Mouse (Mus musculus) activated CD4-positive, CD25-positive, alpha-beta regulatory T cell, adult 4 months (primary cell): ENCODE data around the gene Il18. TPM values are rescaled to one million over a fixed set of nuclear protein-coding genes. Genes with fewer than 3 reads are reported as not detected.
"Not testable (repeated sequence)": the region's sequence is repeated elsewhere in the genome, so short reads cannot be mapped to it uniquely, and the experiment has no call there.

Experiments used
- ATAC-seq: one replicate; pipeline ENCODE4 v1.8.0; 2017
- polyA plus RNA-seq, 2 experiments: library from polyadenylated mRNA; unstranded; fragments of 100-300 nt; shearing (Covaris generic); gene quantifications; one replicate each; pipeline ENCODE4 v1.2.1; 2017

Gene Il18
- polyA plus RNA-seq, 2 experiments from 2014 or later: 3.4 to 3.9 TPM

GRCm38 (mm10) chr9:50604338-50604737 lies 49.7 kb downstream of the Il18 start:
- ATAC-seq: peak; percentile 7

- ATAC-seq: no peak
These were observed 57.5 kb downstream of the Il18 start for GRCm38 (mm10) chr9:50612115-50612514.

DNA sequence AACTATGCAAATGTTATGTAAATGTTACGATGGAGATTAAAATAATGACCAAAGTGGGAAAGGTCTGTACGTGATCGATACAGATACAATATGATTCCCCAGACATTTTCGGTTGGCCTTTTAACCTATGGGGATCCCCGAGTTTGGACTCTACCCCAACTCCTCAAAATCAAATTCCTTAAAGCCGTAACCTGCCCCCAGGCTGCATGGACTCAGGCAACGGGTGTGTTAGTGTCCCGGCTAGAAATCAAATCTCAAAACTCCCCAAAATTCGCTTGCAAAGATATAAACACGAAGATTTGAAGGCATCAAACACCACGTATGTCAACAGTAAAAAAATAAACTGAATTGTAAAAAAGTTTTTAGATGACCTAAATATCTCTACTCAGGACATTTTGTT lies 61.5 kb downstream of the Il18 start:
- no peak for ATAC-seq

GRCm38 (mm10) chr9:50616766-50617603 lies 62.4 kb downstream of the Il18 start, which contains the start of the genes Pih1d2 and Nkapd1:
TSS of gene Pih1d2 (plus strand) at chr9:50617321.
TSS of gene Nkapd1 (minus strand) at chr9:50617464.
- peak; percentile 85 for ATAC-seq

DNA sequence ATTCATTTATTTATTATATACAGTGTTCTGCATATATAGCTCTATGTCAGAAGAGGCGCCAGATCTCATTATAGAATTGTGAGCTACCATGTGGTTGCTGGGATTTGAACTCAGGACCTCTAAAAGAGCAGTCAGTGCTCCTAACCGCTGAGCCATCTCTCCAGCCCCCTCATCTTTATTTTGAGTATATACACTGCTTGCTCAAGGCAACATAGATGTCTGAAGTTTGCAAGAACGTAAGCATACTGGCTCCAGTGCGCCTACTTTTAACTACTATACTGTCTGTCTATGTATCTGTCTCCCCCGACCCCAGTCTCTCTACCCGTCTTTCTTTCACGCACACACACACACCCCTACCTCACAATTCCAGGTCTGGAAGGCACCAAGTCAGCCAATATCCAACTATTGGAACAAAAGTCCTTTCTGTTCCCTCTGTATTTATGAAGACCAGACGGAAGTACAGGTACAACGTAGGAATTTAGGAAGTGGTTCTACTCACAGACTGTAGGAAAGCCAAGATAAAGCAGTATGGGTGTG lies 63.2 kb downstream of the Il18 start:
- no peak for ATAC-seq

GRCm38 (mm10) chr9:50630903-50631302 lies 76.3 kb downstream of the Il18 start:
- not testable (repeated sequence) for ATAC-seq

Other genes starting within 250 kb of the Il18 start
- 100 to 1,000 TPM; 286 to 599 TPM for gene Rpl10-ps3, start 209.9 kb upstream of the Il18 start, polyA plus RNA-seq
- gene Plet1, start 60.3 kb upstream of the Il18 start, polyA plus RNA-seq: under 1 TPM in 1 of 2 experiments, not detected in 1; 0.20 TPM
- gene Pts, start 26.1 kb upstream of the Il18 start, polyA plus RNA-seq: 100 to 1,000 TPM; 117 to 121 TPM
- gene Bco2, start 354 bp downstream of the Il18 start, polyA plus RNA-seq: under 1 TPM; 0.45 to 0.56 TPM
- gene Tex12, start 6.5 kb downstream of the Il18 start, polyA plus RNA-seq: not detected
- 100 to 1,000 TPM; 176 to 199 TPM for gene Sdhd, start 49.0 kb downstream of the Il18 start, polyA plus RNA-seq
- gene Timm8b, start 49.1 kb downstream of the Il18 start, polyA plus RNA-seq: 100 to 1,000 TPM; 118 to 128 TPM
- under 1 TPM; 0.36 to 0.43 TPM for gene Pih1d2, start 62.5 kb downstream of the Il18 start, polyA plus RNA-seq
- gene Nkapd1, start 62.6 kb downstream of the Il18 start, polyA plus RNA-seq: 10 to 100 TPM; 19.5 to 27.7 TPM
- gene Dlat, start 105.0 kb downstream of the Il18 start, polyA plus RNA-seq: 10 to 100 TPM; 15.8 to 18.2 TPM
- under 1 TPM in 1 of 2 experiments, not detected in 1; 0.60 TPM for gene Dixdc1, start 184.7 kb downstream of the Il18 start, polyA plus RNA-seq
- gene 2310030G06Rik, start 191.7 kb downstream of the Il18 start, polyA plus RNA-seq: not detected
- gene Cryab, start 196.5 kb downstream of the Il18 start, polyA plus RNA-seq: 1 to 10 TPM; 3.7 to 4.5 TPM
- 1 to 10 TPM in 1 of 2 experiments, not detected in 1; 1.3 TPM for gene Hspb2, start 197.5 kb downstream of the Il18 start, polyA plus RNA-seq
- 1 to 10 TPM; 6.5 to 7.5 TPM for gene Fdxacb1, start 213.4 kb downstream of the Il18 start, polyA plus RNA-seq
- gene Alg9, start 220.2 kb downstream of the Il18 start, polyA plus RNA-seq: 1 to 10 TPM; 7.4 to 7.9 TPM
- gene 1110032A03Rik, start 220.7 kb downstream of the Il18 start, polyA plus RNA-seq: 10 to 100 TPM; 14.1 to 16.4 TPM